Mouse (Mus musculus): ENCODE results near the gene Slc22a14.

Slc22a14 gene

DNA sequence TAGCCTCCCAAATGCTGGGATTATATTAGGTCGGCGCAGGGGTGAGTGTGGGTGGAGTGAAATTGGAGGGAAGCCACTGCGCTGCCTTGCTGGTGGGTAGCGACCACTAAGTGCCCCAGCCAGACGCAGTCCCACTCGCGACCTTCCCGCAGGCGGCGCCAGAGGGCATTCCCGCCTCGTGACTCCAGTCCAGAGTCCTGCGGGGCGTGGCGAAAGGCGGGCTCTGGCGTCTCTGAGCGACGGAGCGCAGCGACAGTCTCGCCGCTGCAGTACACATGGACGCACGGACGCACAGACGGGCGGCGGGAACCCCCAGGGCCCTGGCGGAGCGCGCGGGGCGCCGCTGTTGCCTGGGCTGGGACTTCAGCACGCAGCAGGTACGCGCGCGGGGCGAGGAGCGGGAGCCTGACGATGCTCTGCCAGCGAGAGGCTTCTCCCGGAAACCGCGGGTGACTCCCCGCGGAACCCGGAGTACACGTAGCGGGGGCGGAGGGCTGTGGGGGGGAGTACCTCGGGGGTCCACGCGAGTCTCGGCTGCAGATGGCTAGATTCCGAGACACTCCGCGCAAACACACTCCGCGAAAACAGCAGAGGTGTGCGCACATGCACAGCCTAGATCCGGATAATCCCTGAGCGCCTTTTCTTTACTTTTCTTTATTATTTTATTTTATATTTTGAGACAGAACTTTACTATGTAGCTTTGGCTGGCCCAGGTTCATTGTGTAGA lies 7.9 kb downstream of the Slc22a14 start, which contains the start of gene Xylb:
Gene Xylb (plus strand): TSS at position 51 of the 727 bp plus-strand sequence.
- in situ Hi-C loops (cut with MboI; ENCODE audit: low sequenced_read_pairs): no loop called here

DNA sequence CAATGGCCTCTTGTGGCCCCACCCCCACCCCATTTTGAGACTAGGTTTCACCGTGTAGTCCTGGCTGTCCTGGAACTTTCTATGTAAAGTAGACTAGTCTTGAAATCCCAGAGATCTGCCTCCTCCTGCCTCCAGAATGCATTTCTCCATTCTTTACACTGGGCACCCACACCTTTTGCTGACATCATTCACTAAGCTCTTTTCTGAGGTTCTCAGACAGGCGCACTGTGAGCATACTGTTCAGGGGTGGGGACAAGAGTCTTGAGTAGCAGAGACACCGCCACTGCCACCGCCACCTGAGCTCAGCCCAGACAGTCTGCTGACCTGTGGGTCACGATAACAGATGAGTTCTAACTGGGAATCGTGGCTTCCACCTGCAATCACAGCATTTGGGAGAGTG lies 9.4 kb downstream of the Slc22a14 start:
- in situ Hi-C loops (cut with MboI; ENCODE audit: low sequenced_read_pairs): no loop called here

DNA sequence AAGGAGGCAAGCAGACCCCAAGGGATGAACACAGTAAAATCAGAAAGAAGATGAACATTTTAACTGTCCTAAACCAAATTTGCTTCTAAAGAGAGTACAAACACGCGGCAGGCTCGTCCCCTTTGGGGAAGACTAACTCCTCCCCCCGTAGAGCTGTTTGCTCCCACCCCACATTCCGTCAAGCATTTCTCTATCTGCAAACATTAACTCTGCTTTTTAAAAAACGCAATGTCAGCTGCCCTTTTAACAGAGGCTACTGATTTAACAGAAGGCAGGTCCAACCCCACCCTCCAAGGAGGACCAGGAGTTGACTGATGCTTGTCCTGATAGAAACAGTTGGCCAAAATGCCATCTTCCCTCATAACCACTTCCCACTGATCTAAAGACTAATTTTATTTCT lies 11.4 kb downstream of the Slc22a14 start:
- in situ Hi-C loops (cut with MboI; ENCODE audit: low sequenced_read_pairs): no loop called here

DNA sequence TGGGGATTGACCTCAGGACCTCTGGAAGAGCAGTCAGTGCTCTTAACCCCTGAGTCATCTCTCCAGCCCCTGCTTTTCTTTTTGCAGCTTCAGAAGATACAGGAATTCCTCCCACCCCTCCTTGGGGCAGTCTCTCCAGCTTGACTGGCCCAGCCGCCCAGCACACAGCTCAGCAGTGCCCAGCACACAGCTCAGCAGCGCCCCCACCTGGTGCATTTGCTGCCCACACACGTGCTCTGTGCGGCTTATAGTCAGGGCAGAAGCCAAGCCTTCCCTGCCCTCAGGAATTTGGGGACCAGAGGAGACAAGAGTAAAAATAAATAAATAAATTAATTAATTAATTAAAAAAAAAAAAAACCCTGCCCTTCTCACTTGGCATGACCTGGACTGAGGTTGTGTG lies 13.3 kb downstream of the Slc22a14 start:
- in situ Hi-C loops (cut with MboI; ENCODE audit: low sequenced_read_pairs): no loop called here

DNA sequence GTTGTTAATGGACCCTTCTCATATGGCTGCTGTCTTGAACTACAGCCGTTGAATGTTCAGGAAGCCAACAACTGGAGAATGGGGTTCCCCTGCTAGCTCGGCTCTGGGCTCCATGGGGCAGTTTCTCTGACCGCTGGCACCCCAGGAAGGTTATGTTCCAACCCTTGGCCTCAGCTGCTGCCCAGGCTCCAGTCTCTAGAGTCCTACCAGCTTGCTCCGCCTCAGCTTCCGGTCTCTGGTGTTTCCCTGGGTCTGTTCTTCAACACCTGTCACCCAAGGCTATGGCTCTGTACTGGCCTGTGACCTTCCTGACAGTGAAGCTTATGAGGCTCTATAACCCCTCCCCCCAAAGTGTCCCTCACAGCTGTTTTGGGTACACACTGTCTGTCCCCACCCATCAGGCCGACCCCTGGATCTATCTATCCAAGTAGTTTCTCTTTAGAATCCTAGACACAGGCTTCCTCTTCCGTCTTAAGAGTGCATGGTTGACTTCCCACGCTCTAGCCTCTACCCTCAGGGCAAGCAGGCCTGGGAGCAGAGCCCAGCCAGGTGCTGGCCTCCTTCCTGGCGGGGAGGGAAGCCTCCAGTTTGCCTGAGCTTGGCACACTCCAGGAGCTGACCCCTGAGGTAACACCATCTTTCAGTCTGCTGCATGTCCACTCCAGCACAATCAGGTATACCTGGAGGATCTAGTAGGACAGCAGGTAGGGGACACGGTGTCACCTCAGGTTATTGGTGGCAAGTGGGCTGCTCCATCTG lies 14.2 kb downstream of the Slc22a14 start:
- in situ Hi-C loops (cut with MboI; ENCODE audit: low sequenced_read_pairs): no loop called here

DNA sequence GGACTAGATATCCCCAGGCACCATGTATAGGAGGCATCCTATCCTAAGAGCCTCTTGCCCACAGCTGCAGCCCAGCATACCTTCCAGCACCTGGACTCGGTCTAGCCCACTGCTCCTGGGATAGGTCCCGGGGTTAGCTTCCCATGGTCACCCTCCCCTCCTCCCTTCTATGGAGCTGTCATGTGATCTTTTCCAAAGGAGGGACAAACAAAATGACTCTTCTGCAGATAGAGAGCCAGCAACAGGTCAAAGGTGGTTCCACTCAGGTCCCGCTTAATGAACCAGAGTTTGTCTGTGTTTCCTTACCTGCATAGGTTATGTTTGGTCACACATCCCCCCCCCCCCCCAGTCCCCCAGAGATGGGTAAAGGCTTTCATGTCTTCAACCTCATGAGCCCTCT lies 14.8 kb downstream of the Slc22a14 start:
- in situ Hi-C loops (cut with MboI; ENCODE audit: low sequenced_read_pairs): no loop called here

DNA sequence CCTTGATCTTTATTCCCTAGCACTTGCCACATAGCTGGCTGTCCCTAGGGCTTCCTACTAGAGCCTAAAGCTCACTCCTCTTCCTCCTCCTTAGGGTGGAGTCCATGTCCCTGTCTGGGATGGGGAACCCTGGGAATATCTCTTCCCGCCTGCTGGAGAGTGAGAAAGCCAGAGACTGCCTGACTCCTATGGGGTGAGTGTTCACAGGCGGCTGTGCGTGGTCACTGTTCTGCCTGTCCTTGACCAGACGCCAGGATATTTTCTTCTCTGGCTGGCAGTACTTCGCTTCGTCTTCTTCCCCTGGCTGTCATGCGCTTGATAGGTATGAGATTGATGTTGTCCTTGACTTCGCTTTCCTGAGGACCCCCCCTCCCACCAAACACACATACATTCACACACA lies 19.0 kb downstream of the Slc22a14 start:
- in situ Hi-C loops (cut with MboI; ENCODE audit: low sequenced_read_pairs): no loop called here

DNA sequence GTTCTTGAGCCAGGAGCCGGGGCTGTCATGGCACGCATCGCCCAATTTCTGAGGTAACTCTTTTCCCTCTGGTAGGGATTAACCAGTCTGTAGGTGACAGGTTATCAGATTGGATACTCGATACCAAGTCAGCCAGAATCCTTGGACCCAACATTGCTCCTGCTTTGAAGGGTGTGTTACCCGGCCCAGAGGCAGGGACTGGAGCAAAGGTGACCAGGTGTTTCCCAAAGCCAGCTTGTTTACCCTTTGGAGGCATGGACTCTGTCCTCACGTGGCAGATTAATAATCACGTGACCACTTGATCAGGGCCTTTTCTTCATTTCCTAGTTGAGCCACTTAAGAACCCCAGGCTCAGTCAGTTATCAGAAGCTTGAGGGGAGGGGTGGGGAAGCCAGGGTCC lies 22.6 kb downstream of the Slc22a14 start:
- in situ Hi-C loops (cut with MboI; ENCODE audit: low sequenced_read_pairs): no loop called here

DNA sequence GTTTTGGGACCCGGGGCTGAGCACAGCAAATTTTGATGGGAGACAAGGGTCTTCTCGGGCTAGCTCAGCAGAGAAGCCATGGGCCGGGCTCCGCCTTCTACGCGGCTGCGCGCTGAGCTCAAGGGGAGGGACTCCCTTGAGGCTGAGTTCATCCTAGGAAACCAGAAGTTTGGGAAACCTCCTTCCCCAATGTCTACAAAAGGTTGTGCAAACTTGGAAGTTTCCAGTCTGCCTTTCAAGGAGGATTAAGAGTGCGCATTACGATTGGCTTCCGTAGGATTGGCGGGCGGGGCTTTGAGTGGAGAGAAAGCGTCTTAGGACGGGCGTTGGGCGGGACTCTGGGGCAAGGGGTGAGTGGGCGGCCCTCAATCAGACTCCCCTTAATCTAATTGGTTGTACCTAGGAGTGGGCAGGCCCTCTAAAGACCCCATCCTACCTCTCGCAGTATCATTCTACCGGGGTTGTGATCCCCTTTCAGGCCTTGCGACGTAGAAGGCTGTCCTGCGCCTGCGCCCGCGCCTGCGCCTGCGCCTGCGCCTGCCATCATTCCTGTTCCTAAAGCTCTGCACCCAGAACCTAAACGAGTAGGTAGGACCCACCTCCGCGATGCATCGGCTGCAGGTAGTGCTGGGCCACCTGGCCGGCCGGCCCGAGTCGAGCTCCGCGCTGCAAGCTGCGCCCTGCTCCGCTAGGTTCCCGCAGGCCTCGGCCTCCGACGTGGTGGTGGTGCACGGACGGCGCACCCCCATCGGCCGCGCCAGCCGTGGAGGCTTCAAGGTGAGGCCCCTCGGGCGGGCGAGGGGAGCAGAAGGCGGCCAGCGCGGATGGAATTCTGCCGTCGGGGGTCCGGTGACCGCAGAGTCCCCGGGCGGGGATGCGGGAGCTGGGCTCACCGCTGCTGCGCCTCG lies 24.2 kb downstream of the Slc22a14 start, which contains the start of gene Myd88:
Gene Myd88 (minus strand): TSS at position 503 of the 908 bp plus-strand sequence.
- in situ Hi-C loops (cut with MboI; ENCODE audit: low sequenced_read_pairs): no loop called here

DNA sequence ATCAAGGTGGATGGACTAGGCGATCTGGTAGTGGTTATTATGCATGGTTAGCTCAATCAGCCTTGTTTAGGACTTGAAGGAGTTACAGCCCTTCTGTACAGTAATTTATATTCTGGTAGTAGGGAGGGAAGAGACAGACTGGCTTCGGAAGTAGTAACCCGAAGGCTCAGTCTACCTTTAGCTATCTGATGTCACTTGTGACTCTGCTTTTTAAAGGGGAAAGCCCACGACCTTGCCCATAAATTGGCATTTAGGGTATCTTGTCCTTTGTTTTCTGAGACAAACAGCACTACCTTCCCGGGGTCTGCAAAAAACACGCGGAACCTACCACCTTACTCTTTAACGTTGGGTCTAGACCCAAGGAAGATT lies 25.2 kb downstream of the Slc22a14 start:
- in situ Hi-C loops (cut with MboI; ENCODE audit: low sequenced_read_pairs): no loop called here

DNA sequence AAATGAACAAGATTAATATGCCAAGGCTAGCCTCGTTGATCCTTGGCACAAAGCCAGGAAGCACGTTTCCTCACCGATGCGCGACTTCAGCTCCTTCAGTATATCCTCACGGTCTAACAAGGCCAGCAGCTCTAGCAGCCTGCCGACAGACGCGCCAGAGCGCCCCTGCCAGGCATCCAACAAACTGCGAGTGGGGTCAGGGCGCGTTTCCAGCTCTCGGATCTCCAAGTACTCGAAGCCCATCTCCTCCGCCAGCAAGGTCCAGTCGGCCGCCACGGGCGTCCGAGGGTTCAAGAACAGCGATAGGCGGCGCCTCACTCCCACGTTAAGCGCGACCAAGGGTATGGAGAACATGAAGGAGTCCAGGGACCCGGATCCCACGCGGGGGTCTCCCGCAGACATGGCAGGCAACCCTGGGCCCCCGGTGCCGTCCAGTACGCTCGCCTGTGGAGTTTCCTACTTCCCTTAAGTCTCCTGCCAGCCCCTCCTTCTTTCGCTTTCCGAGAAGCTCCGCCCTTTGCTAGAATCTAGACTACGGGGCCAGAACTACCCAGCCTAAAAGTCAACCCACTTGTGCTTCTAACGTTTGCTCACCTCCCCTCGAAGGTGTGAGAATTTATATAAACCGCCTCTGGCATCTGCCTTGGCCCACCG lies 25.7 kb downstream of the Slc22a14 start, which contains the start of gene Acaa1a:
Gene Acaa1a (plus strand): TSS at position 119 of the 654 bp plus-strand sequence.
- in situ Hi-C loops (cut with MboI; ENCODE audit: low sequenced_read_pairs): no loop called here

DNA sequence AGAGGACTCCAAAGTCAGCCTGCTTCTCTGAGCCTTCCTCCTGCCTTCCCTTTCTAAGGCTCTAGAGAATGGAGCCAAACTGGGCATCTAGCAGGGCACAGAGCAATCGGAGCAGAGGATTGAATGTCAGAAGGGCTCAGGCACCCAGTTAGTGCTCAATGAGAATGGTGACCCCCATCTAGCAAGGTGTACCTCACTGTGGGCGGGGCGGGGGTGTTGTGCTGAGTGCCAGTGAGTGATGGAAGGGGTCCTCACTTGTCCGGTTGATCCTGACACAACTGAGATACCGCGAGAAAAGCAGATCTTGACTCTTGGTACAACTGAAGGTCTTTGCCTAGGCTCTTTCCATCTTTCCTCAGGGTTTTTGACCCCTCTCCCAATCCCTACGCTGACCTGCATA lies 26.2 kb downstream of the Slc22a14 start:
- in situ Hi-C loops (cut with MboI; ENCODE audit: low sequenced_read_pairs): no loop called here

DNA sequence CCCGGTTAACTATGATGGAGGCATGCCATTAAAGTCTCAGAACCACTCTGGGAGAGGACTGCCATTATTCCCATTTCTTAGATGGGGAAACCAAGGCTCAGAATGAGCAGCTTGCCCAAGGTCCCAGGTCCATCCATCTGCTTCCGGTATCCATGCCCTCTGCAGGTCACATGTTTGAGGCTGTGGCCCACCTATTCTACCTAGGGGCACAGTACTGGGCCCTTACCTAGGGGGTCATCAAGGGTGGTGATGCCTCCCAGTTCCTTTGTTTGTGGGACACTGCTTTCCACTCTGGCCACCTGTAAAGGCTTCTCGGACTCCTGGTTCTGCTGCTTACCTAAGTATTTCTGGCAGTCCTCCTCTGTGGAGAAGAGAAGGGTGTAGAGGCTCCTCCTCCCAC lies 27.0 kb downstream of the Slc22a14 start:
- in situ Hi-C loops (cut with MboI; ENCODE audit: low sequenced_read_pairs): no loop called here

DNA sequence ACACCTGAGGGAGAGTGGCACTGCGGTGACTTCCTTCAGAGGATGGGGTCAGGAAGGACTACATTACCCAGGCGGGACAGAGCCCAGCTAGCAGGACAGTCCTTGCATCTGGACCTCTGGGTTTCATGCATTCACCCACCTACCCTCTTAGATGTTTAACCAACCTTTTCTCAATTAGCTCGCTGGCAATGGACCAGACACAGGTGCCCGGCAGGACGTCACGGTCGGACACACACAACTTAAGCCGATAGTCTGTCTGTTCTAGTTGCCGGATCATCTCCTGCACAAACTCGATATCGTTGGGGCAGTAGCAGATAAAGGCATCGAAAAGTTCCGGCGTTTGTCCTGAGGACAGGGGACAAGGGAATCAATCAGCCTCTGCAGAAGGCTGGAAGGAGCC lies 27.5 kb downstream of the Slc22a14 start:
- in situ Hi-C loops (cut with MboI; ENCODE audit: low sequenced_read_pairs): no loop called here

DNA sequence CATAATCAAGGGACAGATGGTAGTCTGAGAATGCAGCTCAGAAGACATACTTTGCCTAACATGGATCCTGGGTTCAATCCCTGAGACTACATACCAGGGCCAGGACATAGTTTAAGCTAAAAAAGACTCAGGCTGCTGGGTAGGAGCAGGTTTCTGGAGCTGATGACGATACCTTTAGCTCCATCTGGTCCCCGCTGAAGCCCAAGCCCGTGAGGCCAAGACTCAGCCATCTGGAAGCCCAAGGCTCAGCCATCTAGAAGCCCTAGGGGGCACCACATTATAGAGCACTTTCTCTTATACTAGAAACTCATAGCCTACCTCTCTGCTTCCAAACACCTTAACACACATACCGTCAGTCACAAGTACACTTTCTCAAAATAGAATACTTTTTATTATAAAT lies 29.8 kb downstream of the Slc22a14 start:
- in situ Hi-C loops (cut with MboI; ENCODE audit: low sequenced_read_pairs): no loop called here

DNA sequence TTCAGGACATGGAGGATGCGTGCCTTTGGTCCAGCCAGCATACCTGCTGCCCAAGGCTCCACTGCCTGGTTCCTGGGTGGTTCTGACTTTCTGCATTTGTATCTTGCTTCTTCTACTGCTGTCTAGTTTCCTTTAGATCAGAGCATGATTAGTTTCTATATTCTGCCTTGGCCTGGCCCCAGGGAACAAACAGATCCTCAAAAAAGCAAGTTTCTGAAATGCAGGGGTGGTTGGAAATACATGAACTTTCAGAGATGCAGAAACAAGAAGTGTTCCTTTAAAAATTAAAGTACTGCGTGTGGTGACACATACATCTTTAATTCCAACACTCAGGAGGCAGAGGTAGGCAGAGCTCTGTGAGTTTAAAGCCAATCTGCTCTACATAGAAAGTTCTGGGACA lies 30.5 kb downstream of the Slc22a14 start:
- in situ Hi-C loops (cut with MboI; ENCODE audit: low sequenced_read_pairs): no loop called here

DNA sequence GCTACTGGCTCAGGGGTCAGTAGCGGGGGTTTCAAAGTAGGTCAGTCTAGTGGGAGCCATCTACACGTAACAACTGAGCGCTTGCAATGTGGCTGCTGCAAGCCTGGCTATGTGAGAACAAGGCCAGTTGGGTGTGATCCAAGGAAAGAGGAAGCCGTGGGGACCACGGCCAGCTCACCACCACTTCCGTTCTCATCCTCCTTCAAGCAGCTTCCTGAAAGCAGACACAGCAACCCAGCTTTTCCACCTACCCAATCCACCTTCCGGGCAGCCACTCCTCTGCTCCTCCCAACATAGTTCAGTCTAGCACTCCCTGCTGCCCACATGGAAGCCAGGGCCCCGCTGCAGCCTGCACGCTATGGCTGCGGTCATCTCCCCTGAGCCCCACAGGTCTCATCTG lies 31.0 kb downstream of the Slc22a14 start:
- in situ Hi-C loops (cut with MboI; ENCODE audit: low sequenced_read_pairs): no loop called here

DNA sequence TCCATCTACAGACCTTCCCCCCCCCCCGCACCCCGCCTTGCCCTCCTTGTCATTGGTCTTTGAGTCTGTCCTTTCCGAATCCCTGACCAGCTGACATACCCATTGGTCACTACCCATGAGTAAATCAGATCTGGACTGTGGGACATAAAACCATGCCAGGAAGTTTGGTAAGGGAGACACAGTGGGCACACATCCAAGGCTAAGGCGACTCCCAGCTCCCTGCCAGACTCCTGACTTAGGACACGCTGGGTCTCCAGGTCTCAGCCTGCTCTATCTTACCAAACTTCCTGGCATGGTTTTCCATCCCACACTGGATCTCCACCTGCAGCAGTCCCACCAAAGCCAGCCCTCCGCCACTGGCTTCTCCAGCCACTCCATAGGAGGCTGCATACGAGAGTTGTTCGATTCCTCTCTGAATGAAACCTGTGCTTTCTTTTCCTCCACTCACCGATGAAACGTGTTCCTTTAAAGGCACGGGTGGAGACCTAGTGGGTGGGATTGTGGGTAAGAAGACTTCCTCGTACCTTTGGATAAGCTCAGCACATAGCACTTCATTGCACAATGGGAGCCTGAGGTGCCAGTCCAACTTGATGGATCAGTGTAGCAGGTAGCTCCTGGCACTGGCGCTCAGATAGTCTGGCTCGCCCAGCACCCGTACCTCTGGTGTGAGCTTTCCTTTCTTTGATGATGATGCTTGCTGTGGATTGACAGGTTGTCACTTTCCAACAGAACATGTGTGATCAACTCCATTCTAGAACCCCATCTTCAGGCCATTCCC lies 35.0 kb downstream of the Slc22a14 start:
- in situ Hi-C loops (cut with MboI; ENCODE audit: low sequenced_read_pairs): no loop called here

DNA sequence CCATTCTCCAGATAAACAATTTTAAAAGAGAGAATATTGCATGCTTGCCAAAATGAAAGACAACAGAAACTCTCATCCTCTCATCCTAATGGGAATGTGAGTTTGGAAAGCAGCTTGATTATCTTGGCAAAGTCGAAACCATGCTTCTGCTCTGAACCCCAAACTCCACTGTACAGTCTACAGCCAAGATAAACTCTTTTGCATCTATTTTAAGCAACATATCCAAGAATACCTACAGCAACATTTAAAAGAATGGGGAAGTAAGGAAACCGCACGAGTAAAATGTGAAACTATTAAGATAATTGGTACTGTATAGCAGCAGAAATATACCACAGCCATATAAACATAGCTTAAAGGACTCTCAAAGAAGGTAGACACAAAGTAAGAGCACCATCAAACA lies 36.9 kb downstream of the Slc22a14 start:
- in situ Hi-C loops (cut with MboI; ENCODE audit: low sequenced_read_pairs): no loop called here

DNA sequence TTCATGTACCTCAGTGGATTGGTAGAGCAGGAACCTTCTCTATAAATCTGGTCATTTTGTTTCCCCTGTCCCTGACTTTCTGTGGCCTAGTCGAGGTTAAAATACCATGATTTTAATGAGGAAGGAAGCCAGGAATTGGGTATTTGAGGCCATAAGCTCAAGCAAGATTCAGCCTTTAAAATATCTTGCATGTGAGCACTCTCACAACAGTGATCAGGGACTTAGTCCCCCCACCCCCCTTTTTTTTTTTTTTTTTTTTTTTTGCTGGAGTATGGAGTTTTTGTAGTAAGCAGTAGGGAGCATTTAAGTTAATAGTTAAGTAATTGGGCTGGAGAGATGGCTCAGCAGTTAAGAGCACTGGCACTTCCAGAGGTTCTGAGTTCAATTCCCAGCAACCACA lies 41.2 kb downstream of the Slc22a14 start:
- in situ Hi-C loops (cut with MboI; ENCODE audit: low sequenced_read_pairs): no loop called here
